In genomic region chr12:101015165-101015560, GRCm38 (mm10) we compare ENCODE assay signal across 13 mouse cellular contexts. TPM values are rescaled to one million over a fixed set of nuclear protein-coding genes. Genes with fewer than 3 reads are reported as not detected.
DNase-seq lines count a peak whose midpoint lies in the region; ATAC-seq lines count a peak whose summit lies in the region.
"Had no signal": no experiment of that assay in that cellular context is flagged by ENCODE, and none has a peak within 500 bp of the region (broad histone marks: within the 10 kb centered on the region; RNA-seq: fewer than 3 reads in every experiment).

No protein-coding gene starts in this region.

- no peak overlapping the region for H3K9ac ChIP-seq in forebrain, embryonic 12.5 days
- H3K9ac ChIP-seq in liver, embryonic 15.5 days, result peak overlapping the region; percentile 20; the same call in 1 of the 2 replicates
- H3K9ac ChIP-seq: lung, embryonic 15.5 days had no signal

- DNase-seq in forebrain, embryonic 10.5 days (ENCODE audit: extremely low spot score, low spot score), result no peak
- DNase-seq in thymus, postnatal 4 days, result peak; percentile 23
- DNase-seq in thymus, postnatal 0 days (ENCODE audit: low spot score), result no peak
- DNase-seq in T-cell, adult 2 months (ENCODE audit: low spot score), result no peak
- DNase-seq in B cell, adult 2 months, result no peak
- DNase-seq in urinary bladder, postnatal 36 days (ENCODE audit: low spot score in 2 of 2), result no peak
- DNase-seq: adrenal gland, postnatal 25 days; cerebellum, adult 18-20 months; gastrocnemius, postnatal 36 days had no signal

- H3K27me3 ChIP-seq in forebrain, embryonic 12.5 days, result no peaks in the 10 kb centered on the region
- no peaks in the 10 kb centered on the region for H3K27me3 ChIP-seq in forebrain, embryonic 10.5 days (ENCODE audit: poor library complexity, severe bottlenecking)
- H3K27me3 ChIP-seq in liver, embryonic 15.5 days, result no peaks in the 10 kb centered on the region
- H3K27me3 ChIP-seq: lung, embryonic 15.5 days had no signal

- no peak overlapping the region for H3K4me3 ChIP-seq in forebrain, embryonic 12.5 days (replicated peaks)
- H3K4me3 ChIP-seq in forebrain, embryonic 10.5 days, result no peak overlapping the region
- H3K4me3 ChIP-seq in liver, embryonic 15.5 days (replicated peaks), result peak overlapping the region; percentile 14; the same call in 1 of the 2 replicates
- H3K4me3 ChIP-seq: lung, embryonic 15.5 days; midbrain, embryonic 10.5 days had no signal

- ATAC-seq in forebrain, embryonic 12.5 days (ENCODE audit: low FRiP score), result no peak
- peak; percentile 68 for ATAC-seq in liver, embryonic 15.5 days (ENCODE audit: insufficient read depth)

- WGBS in forebrain, embryonic 12.5 days, result 88% methylated on average over 11 of the region's 11 CpGs
- 88% methylated on average over 11 of the region's 11 CpGs for WGBS in forebrain, embryonic 10.5 days
- WGBS in liver, embryonic 15.5 days (ENCODE audit: insufficient replicate concordance), result 33% methylated on average over 11 of the region's 11 CpGs

- H3K9me3 ChIP-seq in forebrain, embryonic 12.5 days, result 0 out of 2 replicates have a peak, but pooled peaks cover 4% of the 10 kb centered on the region
- H3K9me3 ChIP-seq in forebrain, embryonic 10.5 days, result 0 out of 2 replicates have a peak, but pooled peaks cover 6% of the 10 kb centered on the region
- no peaks in the 10 kb centered on the region for H3K9me3 ChIP-seq in liver, embryonic 15.5 days (replicated peaks)
- H3K9me3 ChIP-seq: lung, embryonic 15.5 days; midbrain, embryonic 10.5 days had no signal

- peaks cover 81% of the 10 kb centered on the region for H3K4me1 ChIP-seq in forebrain, embryonic 12.5 days
- peaks cover 92% of the 10 kb centered on the region for H3K4me1 ChIP-seq in forebrain, embryonic 10.5 days
- peaks cover 96% of the 10 kb centered on the region for H3K4me1 ChIP-seq in liver, embryonic 15.5 days (replicated peaks)

- peak overlapping the region; percentile 60; the same call in 1 of the 2 replicates for H3K27ac ChIP-seq in forebrain, embryonic 12.5 days
- H3K27ac ChIP-seq in forebrain, embryonic 10.5 days, result no peak overlapping the region; the same call in 1 of the 2 replicates
- peak overlapping the region; percentile 69; the same call in 1 of the 2 replicates for H3K27ac ChIP-seq in liver, embryonic 15.5 days (replicated peaks)

- no peak overlapping the region for H3K4me2 ChIP-seq in forebrain, embryonic 12.5 days
- H3K4me2 ChIP-seq in liver, embryonic 15.5 days, result peak overlapping the region; percentile 42
- H3K4me2 ChIP-seq: lung, embryonic 15.5 days had no signal

- peaks cover 8% of the 10 kb centered on the region for H3K36me3 ChIP-seq in forebrain, embryonic 12.5 days (replicated peaks)
- peaks cover 28% of the 10 kb centered on the region for H3K36me3 ChIP-seq in forebrain, embryonic 10.5 days (replicated peaks)
- H3K36me3 ChIP-seq in liver, embryonic 15.5 days (replicated peaks), result peaks cover 7% of the 10 kb centered on the region; the same call in 1 of the 2 replicates
- H3K36me3 ChIP-seq: lung, embryonic 15.5 days had no signal

RNA-seq across cellular contexts. Expression of gene Ccdc88c, which starts 13.7 kb away (rescaled TPM):
- polyA plus RNA-seq in forebrain, embryonic 12.5 days (2016; fragmentation: Nextera tagmentation; extraction: Ambion mirVana), result 28.8 and 30.4 TPM in 2 replicates
- polyA plus RNA-seq in forebrain, embryonic 10.5 days (2016; fragmentation: Nextera tagmentation; extraction: Ambion mirVana), result 19.8 and 22.6 TPM in 2 replicates
- 17.1 and 24.5 TPM in 2 replicates for polyA plus RNA-seq in thymus, postnatal 0 days (2015; fragmentation: Nextera tagmentation; extraction: Ambion mirVana)
- polyA plus RNA-seq in liver, embryonic 15.5 days (2015; fragmentation: Nextera tagmentation; extraction: Ambion mirVana), result 5.5 TPM in 2 replicates
